Mouse (Mus musculus): ENCODE measurements around the gene Syt13. TPM values are rescaled to one million over a fixed set of nuclear protein-coding genes. Genes with fewer than 3 reads are reported as not detected.

Gene Syt13
- polyA plus RNA-seq, 1 experiment from 2014 or later: 1.2 TPM

Other genes with a start within 250 kb of the Syt13 start
- 4.5 and 4.6 TPM in 2 replicates for gene Prdm11, start 131.1 kb downstream of the Syt13 start, polyA plus RNA-seq (2016; fragmentation: Nextera tagmentation; extraction: Ambion mirVana)

All from heart, embryonic 10.5 days (tissue).